Mouse (Mus musculus): ENCODE data around the gene Kin. TPM values are rescaled to one million over a fixed set of nuclear protein-coding genes. Genes with fewer than 3 reads are reported as not detected.

The Kin gene
- total RNA-seq, 1 experiment from 2014 or later: 51.6 TPM

GRCm38 (mm10) chr2:10100471-10100870, 20.1 kb downstream of the Kin start:
- no peak for ATAC-seq (replicated peaks; ENCODE audit: insufficient number of reproducible peaks, low FRiP score, low TSS enrichment, poor library complexity, severe bottlenecking)

- ATAC-seq (replicated peaks; ENCODE audit: insufficient number of reproducible peaks, low FRiP score, low TSS enrichment, poor library complexity, severe bottlenecking): peak; percentile 45; the same call in 1 of the 2 replicates
These were observed 20.8 kb downstream of the Kin start for GRCm38 (mm10) chr2:10101180-10101579.

GRCm38 (mm10) chr2:10108535-10109189, 28.3 kb downstream of the Kin start:
- ATAC-seq (replicated peaks; ENCODE audit: insufficient number of reproducible peaks, low FRiP score, low TSS enrichment, poor library complexity, severe bottlenecking): no peak

DNA sequence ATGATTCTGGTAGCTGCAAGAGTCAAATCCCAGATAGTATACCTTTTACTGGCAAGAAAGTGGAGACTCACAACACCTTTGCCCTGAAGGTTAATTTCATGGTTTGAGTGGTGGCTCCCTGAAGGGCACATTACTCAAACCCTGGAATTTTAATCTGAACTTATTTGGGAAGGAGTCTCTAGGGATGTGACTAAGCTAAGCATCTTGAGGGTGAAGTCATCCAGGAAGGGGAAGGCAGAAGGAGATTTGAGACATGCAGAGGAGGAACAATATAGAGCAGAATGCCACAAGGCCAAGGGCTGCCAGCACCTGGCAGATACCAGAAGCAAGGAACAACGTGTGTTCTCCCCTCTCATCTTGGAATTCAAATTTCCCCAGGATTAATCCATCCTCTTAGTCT, 38.4 kb downstream of the Kin start:
- ATAC-seq (replicated peaks; ENCODE audit: insufficient number of reproducible peaks, low FRiP score, low TSS enrichment, poor library complexity, severe bottlenecking): no peak

- ATAC-seq (replicated peaks; ENCODE audit: insufficient number of reproducible peaks, low FRiP score, low TSS enrichment, poor library complexity, severe bottlenecking): no peak
These were observed 38.9 kb downstream of the Kin start for GRCm38 (mm10) chr2:10119276-10119675.

- ATAC-seq (replicated peaks; ENCODE audit: insufficient number of reproducible peaks, low FRiP score, low TSS enrichment, poor library complexity, severe bottlenecking): no peak
These were observed 41.4 kb downstream of the Kin start for GRCm38 (mm10) chr2:10121826-10122225.

DNA sequence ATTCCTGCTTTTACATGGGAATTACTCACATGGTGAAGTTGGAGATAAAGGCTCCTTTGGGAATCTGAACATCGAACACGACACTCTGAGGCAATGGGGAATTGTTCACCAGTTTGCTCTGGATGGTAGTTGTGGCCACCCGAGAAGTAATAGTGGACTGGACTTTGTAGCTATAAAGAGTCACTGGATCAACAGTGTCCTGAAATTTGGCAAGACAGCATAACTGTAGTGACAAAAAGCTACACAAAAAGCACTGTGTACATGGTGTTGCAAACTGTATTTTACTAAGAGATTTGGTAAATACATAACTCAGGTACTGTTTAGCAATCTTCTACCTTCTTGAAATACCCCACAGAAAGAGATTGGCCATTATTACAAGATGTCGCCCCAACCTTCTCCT, 45.7 kb downstream of the Kin start:
- no peak for ATAC-seq (replicated peaks; ENCODE audit: insufficient number of reproducible peaks, low FRiP score, low TSS enrichment, poor library complexity, severe bottlenecking)

- no peak for ATAC-seq (replicated peaks; ENCODE audit: insufficient number of reproducible peaks, low FRiP score, low TSS enrichment, poor library complexity, severe bottlenecking)
These were observed 47.1 kb downstream of the Kin start for GRCm38 (mm10) chr2:10127471-10127870.

- no peak for ATAC-seq (replicated peaks; ENCODE audit: insufficient number of reproducible peaks, low FRiP score, low TSS enrichment, poor library complexity, severe bottlenecking)
These were observed 48.2 kb downstream of the Kin start for GRCm38 (mm10) chr2:10128571-10128970.

GRCm38 (mm10) chr2:10130341-10130990, 50.1 kb downstream of the Kin start:
- no peak for ATAC-seq (replicated peaks; ENCODE audit: insufficient number of reproducible peaks, low FRiP score, low TSS enrichment, poor library complexity, severe bottlenecking)

- no peak for ATAC-seq (replicated peaks; ENCODE audit: insufficient number of reproducible peaks, low FRiP score, low TSS enrichment, poor library complexity, severe bottlenecking)
These were observed 50.9 kb downstream of the Kin start, which contains the start of gene Itih2 for GRCm38 (mm10) chr2:10131296-10131695. Itih2 (minus strand) TSS chr2:10131396.

DNA sequence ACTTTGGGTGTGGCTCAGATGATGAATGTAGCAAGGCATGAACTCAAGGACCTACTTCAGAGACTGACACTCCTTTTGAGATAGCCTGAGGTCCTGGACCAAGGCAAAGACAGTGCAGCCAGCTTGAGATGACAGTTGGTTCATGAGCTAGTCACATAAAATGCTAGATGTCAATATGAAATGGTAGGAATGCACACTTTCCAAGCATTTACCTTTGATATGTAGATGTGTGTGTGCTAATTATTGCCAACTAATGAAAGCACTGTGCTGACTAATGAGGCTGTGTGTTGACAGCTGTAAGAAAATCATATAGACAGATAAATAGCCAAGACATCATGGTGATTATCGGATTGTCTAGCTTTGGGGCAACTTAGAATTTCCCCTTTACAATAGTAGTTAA, 51.7 kb downstream of the Kin start:
- no peak for ATAC-seq (replicated peaks; ENCODE audit: insufficient number of reproducible peaks, low FRiP score, low TSS enrichment, poor library complexity, severe bottlenecking)

- no peak for ATAC-seq (replicated peaks; ENCODE audit: insufficient number of reproducible peaks, low FRiP score, low TSS enrichment, poor library complexity, severe bottlenecking)
These were observed 53.5 kb downstream of the Kin start for GRCm38 (mm10) chr2:10133941-10134340.

DNA sequence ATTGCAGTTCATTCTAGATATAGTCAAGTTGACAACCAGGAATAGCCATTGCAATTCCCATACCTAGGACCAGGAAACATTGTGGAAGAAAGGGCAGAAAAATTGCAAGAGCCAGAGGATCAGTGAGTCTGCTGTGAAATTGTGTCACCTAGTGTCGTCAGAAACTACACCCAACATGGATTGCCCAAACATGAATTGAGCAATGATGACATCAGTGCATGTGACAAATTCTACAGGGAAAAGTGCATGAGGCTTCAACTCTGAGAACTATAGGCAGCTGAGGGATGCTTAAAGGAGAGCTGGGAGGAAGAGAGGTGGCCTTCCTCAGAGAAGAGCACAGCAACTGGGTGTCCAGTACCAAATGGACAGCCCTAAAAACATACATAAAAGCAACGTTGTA, 56.9 kb downstream of the Kin start:
- ATAC-seq (replicated peaks; ENCODE audit: insufficient number of reproducible peaks, low FRiP score, low TSS enrichment, poor library complexity, severe bottlenecking): no peak

DNA sequence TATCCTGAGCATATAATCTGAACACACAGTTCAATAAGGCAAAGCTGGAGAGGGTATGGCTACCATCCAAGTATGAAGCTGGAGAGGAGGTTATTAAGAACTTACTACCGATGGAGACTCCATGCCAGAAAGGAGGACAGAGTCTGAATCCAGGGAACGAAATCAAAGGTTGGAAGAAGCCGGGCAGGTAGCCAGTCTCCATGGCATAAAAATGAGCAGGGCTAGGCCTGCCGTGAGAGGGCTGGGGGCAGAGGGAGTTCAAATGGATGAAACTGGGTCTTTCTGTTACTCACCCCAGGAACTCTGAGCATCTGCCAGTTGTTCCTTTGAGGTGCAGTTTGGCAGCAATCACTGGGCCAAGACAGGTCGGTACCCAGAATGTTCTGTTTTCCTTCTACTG, 60.1 kb downstream of the Kin start:
- no peak for ATAC-seq (replicated peaks; ENCODE audit: insufficient number of reproducible peaks, low FRiP score, low TSS enrichment, poor library complexity, severe bottlenecking)

Other genes with a start within 250 kb of the Kin start
- not detected in 3 replicates for gene 4930412O13Rik, start 199.3 kb upstream of the Kin start, total RNA-seq (2017)
- gene 9230102O04Rik, start 191.1 kb upstream of the Kin start, total RNA-seq (2017): not detected in 3 replicates
- gene Gata3, start 190.6 kb upstream of the Kin start, total RNA-seq (2017): 2.2 to 10.5 TPM (median 2.9 TPM) in 3 replicates
- gene Taf3, start 32.0 kb upstream of the Kin start, total RNA-seq (2017): 9.1 to 13.8 TPM (median 12.5 TPM) in 3 replicates
- 263 to 377 TPM (median 356 TPM) in 3 replicates for gene Atp5c1, start 83 bp upstream of the Kin start, total RNA-seq (2017)
- not detected in 3 replicates for gene Itih2, start 50.8 kb downstream of the Kin start, total RNA-seq (2017)
- gene Itih5, start 73.0 kb downstream of the Kin start, total RNA-seq (2017): 1.7 to 10.9 TPM (median 3.0 TPM) in 3 replicates

Measured in monocyte, adult 5-6 weeks (primary cell).